9 mouse cellular contexts compared by ENCODE assay signal in genomic region chr2:168248856-168249245, GRCm38 (mm10). TPM values are rescaled to one million over a fixed set of nuclear protein-coding genes. Genes with fewer than 3 reads are reported as not detected.
DNase-seq lines count a peak whose midpoint lies in the region; ATAC-seq and TF ChIP-seq lines count a peak whose summit lies in the region.
"Had no signal": no experiment of that assay in that cellular context is flagged by ENCODE, and none has a peak within 500 bp of the region (broad histone marks: within the 10 kb centered on the region; RNA-seq: fewer than 3 reads in every experiment).

No protein-coding gene starts in this region.

- peak; percentile 51 for ATAC-seq in CD4-positive, CD25-positive, alpha-beta regulatory T cell, adult 4 months
- peak; percentile 80 for ATAC-seq in megakaryocyte, adult 5-6 weeks (ENCODE audit: poor library complexity, severe bottlenecking)

- 43% methylated on average over 2 of the region's 2 CpGs for WGBS in kidney, adult 2 months

- TF ChIP-seq CTCF in kidney, adult 2 months (conservative IDR thresholded peaks at IDR 0.05; ENCODE audit: insufficient read depth, insufficient read length, low read depth, low read length): peak; percentile 33; the same call in 1 of the 2 replicates

- H3K27ac ChIP-seq in kidney, adult 2 months (ENCODE audit: insufficient read depth, low read depth, low read length): no peak overlapping the region
- H3K27ac ChIP-seq: liver, embryonic 13.5 days had no signal

- no peak overlapping the region for H3K4me3 ChIP-seq in kidney, adult 2 months (ENCODE audit: insufficient read depth, low read depth, low read length)
- H3K4me3 ChIP-seq: liver, embryonic 13.5 days had no signal

- no peaks in the 10 kb centered on the region for H3K4me1 ChIP-seq in kidney, adult 2 months (ENCODE audit: control insufficient read depth, insufficient read depth, low read length)
- H3K4me1 ChIP-seq: liver, embryonic 13.5 days had no signal

- H3K27me3 ChIP-seq in kidney, adult 2 months (replicated peaks; ENCODE audit: control insufficient read depth, insufficient read depth, low read length): no peaks in the 10 kb centered on the region

- no peaks in the 10 kb centered on the region for H3K36me3 ChIP-seq in kidney, adult 2 months (ENCODE audit: control insufficient read depth, insufficient read depth, low read length)
- H3K36me3 ChIP-seq: liver, embryonic 13.5 days had no signal

- TF ChIP-seq POLR2A in kidney, adult 2 months (IDR thresholded peaks at IDR 0.05; ENCODE audit: low read depth, low read length): no peak

- no peak for DNase-seq in kidney, adult 2 months
- no peak for DNase-seq in kidney, adult 11 months
- peak; percentile 59 for DNase-seq in c-Kit-positive CD71-negative TER-119-negative erythroid progenitor cells, embryonic 14.5 days (ENCODE audit: low read depth)
- DNase-seq in urinary bladder, postnatal 14 days (ENCODE audit: low spot score): no peak
- no peak for DNase-seq in frontal cortex, postnatal 25 days (ENCODE audit: low spot score in 2 of 2)
- DNase-seq in urinary bladder, postnatal 10 days (ENCODE audit: low spot score): no peak
- DNase-seq: liver, embryonic 13.5 days had no signal

RNA-seq across cellular contexts. Expression of gene Mocs3, which starts 18.4 kb away (rescaled TPM):
- polyA plus RNA-seq in kidney, adult 2 months (2012; rRNA removed): 9.3 and 14.8 TPM in 2 replicates
- under 1 TPM; 0.59 to 0.62 TPM for polyA plus RNA-seq in CD4-positive, CD25-positive, alpha-beta regulatory T cell, adult 4 months (2017; shearing (Covaris generic))
- total RNA-seq in megakaryocyte, adult 5-6 weeks (2015): 3.4 and 4.0 TPM in 2 replicates
- total RNA-seq in megakaryocyte, adult 5-6 weeks (2017): 1.7 and 2.1 TPM in 2 replicates

RNA-seq across cellular contexts. Expression of gene Dpm1, which starts 18.5 kb away (rescaled TPM):
- 35.8 and 36.6 TPM in 2 replicates for polyA plus RNA-seq in kidney, adult 2 months (2012; rRNA removed)
- polyA plus RNA-seq in CD4-positive, CD25-positive, alpha-beta regulatory T cell, adult 4 months (2017; shearing (Covaris generic)): 100 to 1,000 TPM; 101 to 112 TPM
- 59.5 and 81.8 TPM in 2 replicates for total RNA-seq in megakaryocyte, adult 5-6 weeks (2015)
- total RNA-seq in megakaryocyte, adult 5-6 weeks (2017): 28.1 and 67.3 TPM in 2 replicates

RNA-seq across cellular contexts. Expression of gene Gm20716, which starts 18.7 kb away (rescaled TPM):
- 3.4 and 8.5 TPM in 2 replicates for polyA plus RNA-seq in kidney, adult 2 months (2012; rRNA removed)
- polyA plus RNA-seq in CD4-positive, CD25-positive, alpha-beta regulatory T cell, adult 4 months (2017; shearing (Covaris generic)): 10 to 100 TPM; 24.7 to 35.6 TPM
- total RNA-seq in megakaryocyte, adult 5-6 weeks (2015): 36.1 and 47.1 TPM in 2 replicates
- total RNA-seq in megakaryocyte, adult 5-6 weeks (2017): 33.2 and 44.6 TPM in 2 replicates

RNA-seq across cellular contexts. Expression of gene Kcng1, which starts 32.7 kb away (rescaled TPM):
- polyA plus RNA-seq in kidney, adult 2 months (2012; rRNA removed): 0.77 and 0.95 TPM in 2 replicates
- not detected for polyA plus RNA-seq in CD4-positive, CD25-positive, alpha-beta regulatory T cell, adult 4 months (2017; shearing (Covaris generic))
- total RNA-seq in megakaryocyte, adult 5-6 weeks (2015): 0.09 and 0.69 TPM in 2 replicates
- total RNA-seq in megakaryocyte, adult 5-6 weeks (2017): 0.24 TPM in 1 of 2 replicates, not detected in the other

RNA-seq across cellular contexts. Expression of gene Adnp, which starts 41.9 kb away (rescaled TPM):
- polyA plus RNA-seq in kidney, adult 2 months (2012; rRNA removed): 14.9 and 15.8 TPM in 2 replicates
- 1 to 10 TPM; 1.4 to 3.1 TPM for polyA plus RNA-seq in CD4-positive, CD25-positive, alpha-beta regulatory T cell, adult 4 months (2017; shearing (Covaris generic))
- 17.2 and 21.8 TPM in 2 replicates for total RNA-seq in megakaryocyte, adult 5-6 weeks (2015)
- total RNA-seq in megakaryocyte, adult 5-6 weeks (2017): 2.3 and 4.9 TPM in 2 replicates
